Mouse (Mus musculus) CD4-positive helper T cell, adult 2 months (primary cell): Measurements from ENCODE around the gene Ina.
A peak's percentile ranks its signal among the peaks of the same experiment; 100 is the strongest.

Source experiments
- DNase-seq: peaks from one replicate; pipeline ENCODE4 v3.0.0-alpha.2; 2012; ENCODE audit warnings: low read depth, missing footprints, low spot score

The Ina gene

GRCm38 (mm10) chr19:47013340-47014158 is 949 bp upstream of the Ina start:
- no peak for DNase-seq

- DNase-seq = no peak
These were observed 395 bp upstream of the Ina start for GRCm38 (mm10) chr19:47014159-47014446.

- DNase-seq = peak; percentile 21
These were observed 898 bp downstream of the Ina start for GRCm38 (mm10) chr19:47015396-47015795.

- DNase-seq = no peak
These were observed 1.5 kb downstream of the Ina start for GRCm38 (mm10) chr19:47015965-47016364.

GRCm38 (mm10) chr19:47016487-47016886 is 2.0 kb downstream of the Ina start:
- peak; percentile 44 for DNase-seq

- DNase-seq = no peak
These were observed 3.3 kb downstream of the Ina start for GRCm38 (mm10) chr19:47017831-47018230.

- no peak for DNase-seq
These were observed 3.8 kb downstream of the Ina start for GRCm38 (mm10) chr19:47018330-47018729.

GRCm38 (mm10) chr19:47019326-47019725 is 4.8 kb downstream of the Ina start:
- DNase-seq = no peak

- DNase-seq = no peak
These were observed 8.2 kb downstream of the Ina start for GRCm38 (mm10) chr19:47022709-47023108.

- no peak for DNase-seq
These were observed 9.0 kb downstream of the Ina start for GRCm38 (mm10) chr19:47023546-47023945.

- no peak for DNase-seq
These were observed 10.5 kb downstream of the Ina start for GRCm38 (mm10) chr19:47024954-47025353.

GRCm38 (mm10) chr19:47026513-47026912 is 12.0 kb downstream of the Ina start:
- DNase-seq = no peak

GRCm38 (mm10) chr19:47029796-47030195 is 15.3 kb downstream of the Ina start:
- DNase-seq = no peak

- no peak for DNase-seq
These were observed 17.3 kb downstream of the Ina start for GRCm38 (mm10) chr19:47031770-47032169.

- no peak for DNase-seq
These were observed 20.4 kb downstream of the Ina start for GRCm38 (mm10) chr19:47034916-47035315.

- no peak for DNase-seq
These were observed 22.1 kb downstream of the Ina start for GRCm38 (mm10) chr19:47036596-47036995.

- no peak for DNase-seq
These were observed 26.4 kb downstream of the Ina start for GRCm38 (mm10) chr19:47040720-47041473.

GRCm38 (mm10) chr19:47043608-47044007 is 29.1 kb downstream of the Ina start:
- peak; percentile 41 for DNase-seq

- DNase-seq = no peak
These were observed 31.8 kb downstream of the Ina start for GRCm38 (mm10) chr19:47046343-47046742.

- DNase-seq = no peak
These were observed 32.8 kb downstream of the Ina start for GRCm38 (mm10) chr19:47047236-47047833.

GRCm38 (mm10) chr19:47049061-47049460 is 34.6 kb downstream of the Ina start:
- no peak for DNase-seq

- DNase-seq = no peak
These were observed 35.3 kb downstream of the Ina start for GRCm38 (mm10) chr19:47049840-47050239.
